Mouse (Mus musculus) heart, embryonic 10.5 days (tissue): ENCODE results near the gene Gm5624. TPM values are rescaled to one million over a fixed set of nuclear protein-coding genes. Genes with fewer than 3 reads are reported as not detected.
"Not testable (repeated sequence)": the region's sequence is repeated elsewhere in the genome, so short reads cannot be mapped to it uniquely, and the experiment has no call there.

Source experiments
- DNase-seq: peaks from one replicate; pipeline ENCODE4 v3.0.0-alpha.2; 2017; ENCODE audit warnings: low spot score
- H3K27ac ChIP-seq: fragments of 300-500 bp; sonication (generic); 2 replicates; pipeline ENCODE4 v1.5.1; 2016; ENCODE audit warnings: mild to moderate bottlenecking
- H3K27me3 ChIP-seq: fragments of 300-500 bp; sonication (generic); 2 replicates; pipeline ENCODE4 v1.6.1; 2016; ENCODE audit warnings: mild to moderate bottlenecking; ENCODE audit not compliant: poor library complexity, insufficient read depth, severe bottlenecking
- H3K36me3 ChIP-seq: fragments of 300-500 bp; sonication (generic); 2 replicates; pipeline ENCODE4 v1.6.1; 2016; ENCODE audit warnings: mild to moderate bottlenecking, moderate library complexity
- H3K4me1 ChIP-seq: fragments of 300-500 bp; sonication (generic); 2 replicates; pipeline ENCODE4 v1.6.1; 2016; ENCODE audit warnings: mild to moderate bottlenecking
- H3K4me3 ChIP-seq: fragments of 300-500 bp; sonication (generic); 2 replicates; pipeline ENCODE4 v1.5.1; 2016; ENCODE audit warnings: mild to moderate bottlenecking, moderate library complexity
- H3K9me3 ChIP-seq: fragments of 300-500 bp; sonication (generic); 2 replicates; pipeline ENCODE4 v1.6.1; 2016; ENCODE audit warnings: mild to moderate bottlenecking, moderate library complexity
- WGBS: fragments of 180-500 bp; shearing (Covaris S2); methylation state at CpG from one replicate; pipeline ENCODE4 v1.1.7; 2016; 5-methylcytosine and 5-hydroxymethylcytosine counted together
- polyA plus RNA-seq: library from polyadenylated mRNA; unstranded; fragments of >200 nt; fragmentation: Nextera tagmentation; extraction: Ambion mirVana; gene quantifications from 2 replicates; pipeline ENCODE4 v1.2.1, GENCODE M21; 2016

The Gm5624 gene
- polyA plus RNA-seq, result not detected in 2 replicates

GRCm38 (mm10) chr14:44627737-44628136 is at the start of gene Gm5624:
Gene Gm5624 (minus strand): TSS chr14:44627938.
- H3K4me3 ChIP-seq, H3K27ac ChIP-seq, H3K36me3 ChIP-seq, H3K9me3 ChIP-seq, DNase-seq, H3K27me3 ChIP-seq, H3K4me1 ChIP-seq: not testable (repeated sequence)
- WGBS, result 78% methylated on average over 4 of the region's 4 CpGs

- DNase-seq, result not testable (repeated sequence)
- WGBS, result 65% methylated on average over 2 of the region's 2 CpGs
Measured at GRCm38 (mm10) chr14:44591765-44592164, 36.0 kb downstream of the Gm5624 start.

DNA sequence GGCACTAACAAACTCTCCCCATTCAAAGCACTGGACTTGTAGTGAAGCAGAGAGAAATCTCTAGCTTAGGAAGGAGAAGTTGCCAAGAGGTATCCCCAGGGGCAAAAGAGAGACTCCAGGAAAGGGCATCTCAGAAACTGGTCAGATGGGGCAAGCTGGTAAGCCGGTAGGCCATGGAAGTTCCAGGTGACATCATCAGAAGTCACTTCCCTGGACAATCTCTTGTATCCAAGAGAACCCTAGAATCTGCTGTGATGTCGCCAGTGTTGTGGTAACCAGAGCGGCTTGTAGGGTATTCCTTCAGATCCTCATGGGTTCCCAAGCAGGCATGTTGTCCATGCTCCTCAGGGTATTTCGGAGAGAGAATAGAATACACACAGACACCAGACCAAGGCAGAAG is 44.9 kb downstream of the Gm5624 start, which contains the start of gene Gm8247:
Gene Gm8247, plus strand, starts transcription at position 301 of the 400 bp plus-strand sequence.
- DNase-seq, H3K27ac ChIP-seq, H3K4me3 ChIP-seq, H3K4me1 ChIP-seq, H3K36me3 ChIP-seq, H3K9me3 ChIP-seq, H3K27me3 ChIP-seq: not testable (repeated sequence)
- WGBS, result 83% methylated on average over 4 of the region's 4 CpGs

More at GRCm38 (mm10) chr14:44591765-44592164, 36.0 kb downstream of the Gm5624 start:
- H3K27me3 ChIP-seq, H3K4me1 ChIP-seq, H3K27ac ChIP-seq, H3K36me3 ChIP-seq, H3K9me3 ChIP-seq, H3K4me3 ChIP-seq: not testable (repeated sequence)

DNA sequence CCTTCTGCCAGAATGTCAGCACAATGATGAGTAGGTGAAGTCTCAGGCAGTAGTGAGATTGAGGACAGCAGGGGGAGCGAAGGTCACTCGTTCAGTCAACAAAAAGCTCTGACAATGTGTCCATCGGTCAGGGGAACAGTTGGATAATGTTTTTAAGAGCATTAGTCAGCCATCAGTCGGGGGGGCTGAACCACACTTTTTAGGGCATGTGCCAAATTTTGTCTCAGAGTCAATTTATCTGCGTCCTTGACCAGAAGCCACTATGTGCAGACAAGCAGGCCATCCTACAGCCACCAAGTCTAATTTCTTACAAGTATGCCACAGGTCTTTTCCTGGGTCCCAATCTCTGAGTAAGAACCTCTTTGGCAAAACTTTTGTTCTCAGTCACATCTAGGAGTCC is 79.8 kb downstream of the Gm5624 start:
- H3K4me1 ChIP-seq, H3K36me3 ChIP-seq, H3K4me3 ChIP-seq, DNase-seq, H3K27me3 ChIP-seq, H3K27ac ChIP-seq, H3K9me3 ChIP-seq: not testable (repeated sequence)
- 79% methylated on average over 3 of the region's 5 CpGs for WGBS

DNA sequence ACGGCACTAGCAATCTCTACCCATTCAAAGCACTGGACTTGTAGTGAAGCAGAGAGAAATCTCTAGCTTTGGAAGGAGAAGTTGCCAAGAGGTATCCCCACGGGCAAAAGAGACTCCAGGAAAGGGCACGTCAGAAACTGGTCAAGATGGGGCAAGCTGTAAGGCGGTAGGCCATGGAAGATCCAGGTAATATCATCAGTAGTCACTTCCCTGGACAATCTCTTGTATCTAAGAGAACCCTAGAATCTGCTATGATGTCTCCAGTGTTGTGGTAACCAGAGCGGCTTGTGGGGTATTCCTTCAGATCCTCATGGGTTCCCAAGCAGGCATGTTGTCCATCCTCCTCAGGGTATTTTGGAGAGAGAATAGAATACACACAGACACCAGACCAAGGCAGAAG is 109.8 kb downstream of the Gm5624 start, which contains the start of gene Gm17093:
Gene Gm17093, plus strand, starts transcription at position 301 of the 400 bp plus-strand sequence.
- WGBS, result 84% methylated on average over 5 of the region's 5 CpGs
- not testable (repeated sequence) for DNase-seq, H3K4me1 ChIP-seq, H3K36me3 ChIP-seq, H3K4me3 ChIP-seq, H3K9me3 ChIP-seq, H3K27me3 ChIP-seq, H3K27ac ChIP-seq

Other genes starting within 250 kb of the Gm5624 start
- gene Gm3371, start 217.2 kb downstream of the Gm5624 start, polyA plus RNA-seq, result not detected in 2 replicates
- gene Gm8232, start 194.3 kb downstream of the Gm5624 start, polyA plus RNA-seq, result not detected in 2 replicates
- not detected in 2 replicates for gene BC061237, start 135.5 kb downstream of the Gm5624 start, polyA plus RNA-seq
- gene Gm17093, start 109.7 kb downstream of the Gm5624 start, polyA plus RNA-seq, result not detected in 2 replicates
- not detected in 2 replicates for gene Gm8247, start 44.8 kb downstream of the Gm5624 start, polyA plus RNA-seq
- not detected in 2 replicates for gene Gm8257, start 78.5 kb upstream of the Gm5624 start, polyA plus RNA-seq
- gene Gm8267, start 122.4 kb upstream of the Gm5624 start, polyA plus RNA-seq, result not detected in 2 replicates
- gene Ptgdr, start 231.4 kb upstream of the Gm5624 start, polyA plus RNA-seq, result 0.04 TPM in 1 of 2 replicates, not detected in the other